Mouse (Mus musculus) brain, embryonic 18.5 days (tissue): ENCODE measurements at regions not wholly inside any gene's neighbourhood (a gene's known extent, or its start where the extent isn't known, plus 50 kb on each side); places are given as distances from the start of the nearest gene placed in this dataset.

Experiments
- DNase-seq: peaks from one replicate; pipeline ENCODE4 v3.0.0-alpha.2; 2012; ENCODE audit warnings: low read depth, low spot score

GRCm38 (mm10) chr10:37227889-37228288, 89.2 kb upstream of the Marcks start:
- no peak for DNase-seq

GRCm38 (mm10) chr10:37221730-37222129, 83.0 kb upstream of the Marcks start:
- DNase-seq = no peak

GRCm38 (mm10) chr10:37220434-37220833, 81.7 kb upstream of the Marcks start:
- no peak for DNase-seq

- DNase-seq = no peak
Measured at GRCm38 (mm10) chr10:37219936-37220335, 81.2 kb upstream of the Marcks start.

- no peak for DNase-seq
Measured at GRCm38 (mm10) chr10:37219381-37219780, 80.7 kb upstream of the Marcks start.

- DNase-seq = no peak
Measured at GRCm38 (mm10) chr10:37214656-37215055, 75.9 kb upstream of the Marcks start.

GRCm38 (mm10) chr10:37212350-37213035, 73.8 kb upstream of the Marcks start:
- DNase-seq = no peak

- DNase-seq = no peak
Measured at GRCm38 (mm10) chr10:37211305-37211704, 72.6 kb upstream of the Marcks start.

GRCm38 (mm10) chr10:37210223-37210622, 71.5 kb upstream of the Marcks start:
- no peak for DNase-seq

- no peak for DNase-seq
Measured at GRCm38 (mm10) chr10:37206986-37207385, 68.3 kb upstream of the Marcks start.

GRCm38 (mm10) chr10:37206546-37206945, 67.8 kb upstream of the Marcks start:
- no peak for DNase-seq

- no peak for DNase-seq
Measured at GRCm38 (mm10) chr10:37203709-37204108, 65.0 kb upstream of the Marcks start.

GRCm38 (mm10) chr10:37194798-37195453, 56.2 kb upstream of the Marcks start:
- no peak for DNase-seq

GRCm38 (mm10) chr10:37194131-37194797, 55.5 kb upstream of the Marcks start:
- DNase-seq = no peak

GRCm38 (mm10) chr10:37192661-37193060, 53.9 kb upstream of the Marcks start:
- no peak for DNase-seq

GRCm38 (mm10) chr10:37190092-37190491, 51.4 kb upstream of the Marcks start:
- no peak for DNase-seq
